Mouse (Mus musculus) NIH3T3 (cell line): ENCODE results near the gene Gm10031.
A peak's percentile ranks its signal among the peaks of the same experiment; 100 is the strongest.
"Not testable (repeated sequence)": the region's sequence is repeated elsewhere in the genome, so short reads cannot be mapped to it uniquely, and the experiment has no call there.

Experiments
- DNase-seq: peaks from one replicate; pipeline ENCODE4 v3.0.0-alpha.2; 2012; ENCODE audit warnings: low read depth

The Gm10031 gene

GRCm38 (mm10) chr1:156523842-156524241 is at the start of gene Gm10031:
Gm10031 (plus strand) TSS chr1:156524012.
- not testable (repeated sequence) for DNase-seq

- DNase-seq, result no peak
These were observed 49.0 kb upstream of the Gm10031 start for GRCm38 (mm10) chr1:156474854-156475253.

GRCm38 (mm10) chr1:156476016-156476415 is 47.8 kb upstream of the Gm10031 start:
- no peak for DNase-seq

- DNase-seq, result no peak
These were observed 47.3 kb upstream of the Gm10031 start for GRCm38 (mm10) chr1:156476535-156476934.

- no peak for DNase-seq
These were observed 42.0 kb upstream of the Gm10031 start for GRCm38 (mm10) chr1:156481826-156482225.

GRCm38 (mm10) chr1:156487498-156487897 is 36.3 kb upstream of the Gm10031 start:
- no peak for DNase-seq

- DNase-seq, result no peak
These were observed 35.8 kb upstream of the Gm10031 start for GRCm38 (mm10) chr1:156488031-156488430.

GRCm38 (mm10) chr1:156491226-156491796 is 32.5 kb upstream of the Gm10031 start:
- DNase-seq, result no peak

GRCm38 (mm10) chr1:156495025-156495424 is 28.8 kb upstream of the Gm10031 start:
- DNase-seq, result no peak

GRCm38 (mm10) chr1:156496910-156497309 is 26.9 kb upstream of the Gm10031 start:
- DNase-seq, result no peak

GRCm38 (mm10) chr1:156504945-156505523 is 18.8 kb upstream of the Gm10031 start:
- DNase-seq, result no peak

GRCm38 (mm10) chr1:156505901-156506300 is 17.9 kb upstream of the Gm10031 start:
- no peak for DNase-seq

GRCm38 (mm10) chr1:156507753-156508152 is 16.1 kb upstream of the Gm10031 start:
- peak; percentile 44 for DNase-seq

GRCm38 (mm10) chr1:156520136-156520780 is 3.6 kb upstream of the Gm10031 start:
- DNase-seq, result no peak

- DNase-seq, result peak; percentile 34
These were observed 1.9 kb upstream of the Gm10031 start for GRCm38 (mm10) chr1:156521796-156522517.

- DNase-seq, result not testable (repeated sequence)
These were observed 8.8 kb downstream of the Gm10031 start for GRCm38 (mm10) chr1:156532476-156533175.

GRCm38 (mm10) chr1:156533483-156533882 is 9.7 kb downstream of the Gm10031 start:
- no peak for DNase-seq

GRCm38 (mm10) chr1:156533911-156534310 is 10.1 kb downstream of the Gm10031 start:
- DNase-seq, result no peak

- no peak for DNase-seq
These were observed 13.2 kb downstream of the Gm10031 start for GRCm38 (mm10) chr1:156537031-156537430.

GRCm38 (mm10) chr1:156537701-156538100 is 13.9 kb downstream of the Gm10031 start:
- no peak for DNase-seq

- DNase-seq, result peak; percentile 46
These were observed 14.6 kb downstream of the Gm10031 start for GRCm38 (mm10) chr1:156538382-156538781.
